Mouse (Mus musculus) gastrocnemius, postnatal 14 days (tissue): ENCODE results near the gene Dctpp1. TPM values are rescaled to one million over a fixed set of nuclear protein-coding genes. Genes with fewer than 3 reads are reported as not detected.
"Not testable (repeated sequence)": the region's sequence is repeated elsewhere in the genome, so short reads cannot be mapped to it uniquely, and the experiment has no call there.

Source experiments
- DNase-seq: peaks from one replicate; pipeline ENCODE4 v3.0.0; 2021; ENCODE audit warnings: mixed read lengths
- intact Hi-C: fragments of 180-260 bp; cut with DNase I; formaldehyde crosslinking; loops from one replicate; pipeline ENCODE4 v1.15.1; 2025; ENCODE audit warnings: low total_unique reads
- total RNA-seq, 2 experiments: library from RNA; stranded (reverse); gene quantifications; 2 replicates each; pipeline ENCODE4 v1.2.3; 2021

Gene Dctpp1
- total RNA-seq, 2 experiments from 2014 or later: 24.7 to 27.0 TPM

GRCm38 (mm10) chr7:127272566-127272965, 12.1 kb upstream of the Dctpp1 start:
- no peak for DNase-seq
- intact Hi-C loops: no loop called here

- DNase-seq: no peak
- intact Hi-C loops: no loop called here
Observed at GRCm38 (mm10) chr7:127271093-127271492, 10.6 kb upstream of the Dctpp1 start.

GRCm38 (mm10) chr7:127270666-127271065, 10.2 kb upstream of the Dctpp1 start:
- DNase-seq: no peak
- intact Hi-C loops: no loop called here

- no peak for DNase-seq
- intact Hi-C loops: no loop called here
Observed at GRCm38 (mm10) chr7:127270256-127270655, 9.7 kb upstream of the Dctpp1 start.

- no peak for DNase-seq
- intact Hi-C loops: no loop called here
Observed at GRCm38 (mm10) chr7:127263526-127263925, 3.0 kb upstream of the Dctpp1 start.

GRCm38 (mm10) chr7:127262218-127262961, 1.9 kb upstream of the Dctpp1 start:
- intact Hi-C loops: no loop called here
- no peak for DNase-seq

- intact Hi-C loops: no loop called here
- DNase-seq: no peak
Observed at GRCm38 (mm10) chr7:127259186-127259905, 1.2 kb downstream of the Dctpp1 start.

- no peak for DNase-seq
- intact Hi-C loops: no loop called here
Observed at GRCm38 (mm10) chr7:127256518-127256917, 4.0 kb downstream of the Dctpp1 start.

GRCm38 (mm10) chr7:127255965-127256364, 4.5 kb downstream of the Dctpp1 start:
- intact Hi-C loops: no loop called here
- no peak for DNase-seq

GRCm38 (mm10) chr7:127255008-127255407, 5.5 kb downstream of the Dctpp1 start:
- DNase-seq: no peak
- intact Hi-C loops: no loop called here

- intact Hi-C loops: no loop called here
- peak; percentile 95 for DNase-seq
Observed at GRCm38 (mm10) chr7:127253821-127254769, 6.4 kb downstream of the Dctpp1 start.

GRCm38 (mm10) chr7:127253341-127253740, 7.2 kb downstream of the Dctpp1 start:
- DNase-seq: no peak
- intact Hi-C loops: no loop called here

- DNase-seq: no peak
- intact Hi-C loops: no loop called here
Observed at GRCm38 (mm10) chr7:127252414-127252813, 8.1 kb downstream of the Dctpp1 start.

- DNase-seq, intact Hi-C loops: not testable (repeated sequence)
Observed at GRCm38 (mm10) chr7:127250511-127250910, 10.0 kb downstream of the Dctpp1 start.

GRCm38 (mm10) chr7:127244658-127245510, 15.6 kb downstream of the Dctpp1 start:
- DNase-seq: peak; percentile 72
- intact Hi-C loops: no loop called here

- intact Hi-C loops: no loop called here
- DNase-seq: peak; percentile 99
Observed at GRCm38 (mm10) chr7:127243870-127244657, 16.4 kb downstream of the Dctpp1 start, which contains the start of gene Zfp771. TSS of gene Zfp771 (plus strand) at chr7:127244274.

- intact Hi-C loops: no loop called here
- DNase-seq: no peak
Observed at GRCm38 (mm10) chr7:127243361-127243867, 17.1 kb downstream of the Dctpp1 start.

GRCm38 (mm10) chr7:127234777-127235176, 25.7 kb downstream of the Dctpp1 start:
- no peak for DNase-seq
- intact Hi-C loops: no loop called here
